Mouse (Mus musculus) small intestine, adult 2 months (tissue): ENCODE data around the gene Rsrp1.

Source experiments
- CTCF ChIP-seq: fragments of 200-500 bp; IDR thresholded peaks from 2 replicates; pipeline ENCODE4 v1.5.1; 2012; ENCODE audit warnings: low read depth, mild to moderate bottlenecking, control low read depth, inconsistent platforms, low read length, moderate library complexity, mixed read lengths; ENCODE audit not compliant: insufficient replicate concordance, insufficient read length; ENCODE audit errors: extremely low read depth
- POLR2A ChIP-seq: fragments of 200-500 bp; IDR thresholded peaks from 2 replicates; pipeline ENCODE4 v1.6.1; 2012; ENCODE audit warnings: low read depth, mild to moderate bottlenecking, control low read depth, inconsistent platforms, low read length, moderate library complexity

DNA sequence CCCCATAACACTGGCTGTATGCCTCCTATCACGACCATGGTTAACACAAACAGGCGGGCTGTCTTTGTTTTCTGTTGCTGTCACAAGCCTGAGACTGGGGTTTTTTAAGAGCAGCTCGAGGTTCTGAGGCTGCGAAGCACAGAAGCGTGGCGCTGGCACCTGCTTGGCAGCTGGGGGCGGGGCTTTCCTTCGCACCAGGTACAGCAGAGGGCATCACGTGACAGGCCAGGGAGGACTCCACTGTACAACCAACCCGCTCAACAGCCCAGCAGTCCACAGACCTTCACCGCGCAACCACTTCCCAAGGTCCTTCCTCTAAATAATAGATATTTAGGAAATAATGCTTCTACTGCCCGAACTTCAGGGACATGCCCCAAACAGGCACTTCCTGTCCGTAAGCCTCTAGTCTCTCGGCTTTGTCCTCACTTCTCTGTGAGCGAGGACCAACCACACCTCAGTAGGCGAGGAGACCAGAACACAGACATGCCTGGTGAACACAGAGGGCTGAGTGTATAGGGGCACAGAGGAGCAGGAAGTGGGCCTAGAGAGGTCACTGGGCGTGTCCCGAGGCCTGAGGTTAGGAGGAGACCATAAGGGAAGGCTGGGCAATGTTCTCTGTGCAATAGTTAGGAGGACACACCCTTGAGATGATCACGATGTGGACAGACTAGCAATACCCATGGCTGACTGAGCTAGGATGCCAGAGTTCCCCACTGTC is 44.7 kb downstream of the Rsrp1 start:
- TF ChIP-seq CTCF (no peak), POLR2A (no peak)
